ENCODE assay signal across 8 mouse cellular contexts in genomic region chr6:54327626-54328003, GRCm38 (mm10). TPM values are rescaled to one million over a fixed set of nuclear protein-coding genes. Genes with fewer than 3 reads are reported as not detected.
DNase-seq lines count a peak whose midpoint lies in the region; ATAC-seq and TF ChIP-seq lines count a peak whose summit lies in the region.

No protein-coding gene starts in this region.

- H3K9ac ChIP-seq in hindbrain, embryonic 12.5 days: 0 out of 2 replicates have a peak overlapping the region, but pooled peaks have one; percentile 24

- H3K27me3 ChIP-seq in hindbrain, embryonic 12.5 days: peaks cover 64% of the 10 kb centered on the region

- DNase-seq in adrenal gland, adult 18-20 months (ENCODE audit: low spot score in 2 of 2): peak; percentile 58 to 62
- peak; percentile 78 to 81 for DNase-seq in cerebellum, postnatal 14 days
- peak; percentile 74 for DNase-seq in gastrocnemius, adult 2 months
- DNase-seq in layer of hippocampus, postnatal 36 days: peak; percentile 12 to 21
- peak; percentile 70 for DNase-seq in lung, postnatal 14 days
- DNase-seq in retina, embryonic 14.5 days (ENCODE audit: low spot score): peak; percentile 59

- H3K36me3 ChIP-seq in hindbrain, embryonic 12.5 days: no peaks in the 10 kb centered on the region

- ATAC-seq in hindbrain, embryonic 12.5 days (ENCODE audit: low FRiP score): no peak
- no peak for ATAC-seq in activated CD4-positive, CD25-positive, alpha-beta regulatory T cell, adult 4 months

- WGBS in hindbrain, embryonic 12.5 days: under 1% methylated on average over 28 of the region's 28 CpGs

- no peaks in the 10 kb centered on the region for H3K9me3 ChIP-seq in hindbrain, embryonic 12.5 days (replicated peaks)

- peaks cover 18% of the 10 kb centered on the region for H3K4me1 ChIP-seq in hindbrain, embryonic 12.5 days

- H3K4me2 ChIP-seq in hindbrain, embryonic 12.5 days (replicated peaks): peak overlapping the region; percentile 95

- no peak for TF ChIP-seq CTCF in gastrocnemius, adult 2 months (IDR thresholded peaks at IDR 0.05)

- intact Hi-C loops in gastrocnemius, adult 2 months (cut with DNase I): loop anchor here (5.0 kb wide), 1 partner anchor 75 kb away; no protein-coding TSS in a partner anchor

- H3K4me3 ChIP-seq in gastrocnemius, adult 2 months: peak overlapping the region; percentile 81
- H3K4me3 ChIP-seq in hindbrain, embryonic 12.5 days: peak overlapping the region; percentile 46

- peak overlapping the region; percentile 63 for H3K27ac ChIP-seq in gastrocnemius, adult 2 months
- no peak overlapping the region for H3K27ac ChIP-seq in hindbrain, embryonic 12.5 days

RNA-seq across cellular contexts. Expression of gene Prr15, which starts 2.0 kb away (rescaled TPM):
- total RNA-seq in adrenal gland, adult 18-20 months (2021): 10 to 100 TPM in 1 of 2 experiments, 1 to 10 TPM in 1; 2.0 to 11.4 TPM
- under 1 TPM; 0.71 to 0.78 TPM for total RNA-seq in gastrocnemius, adult 2 months (2021)
- polyA plus RNA-seq in hindbrain, embryonic 12.5 days (2016; fragmentation: Nextera tagmentation; extraction: Ambion mirVana): 1.0 and 1.7 TPM in 2 replicates
- total RNA-seq in layer of hippocampus, postnatal 36 days (2021): under 1 TPM in 1 of 2 experiments, not detected in 1; 0.82 TPM
- polyA plus RNA-seq in activated CD4-positive, CD25-positive, alpha-beta regulatory T cell, adult 4 months (2017; shearing (Covaris generic)): not detected

Comparison
In these comparisons a context has a peak if more than half of its experiments do, and no peak if none do; other contexts are left out.
1. DNase-seq: peak in every context shown above with its lines; median percentile 80 in cerebellum, postnatal 14 days; 74 in gastrocnemius, adult 2 months; 70 in lung, postnatal 14 days; 60 in adrenal gland, adult 18-20 months; 59 in retina, embryonic 14.5 days; 16 in layer of hippocampus, postnatal 36 days.